12 mouse cellular contexts compared by ENCODE assay signal in the genomic region with DNA sequence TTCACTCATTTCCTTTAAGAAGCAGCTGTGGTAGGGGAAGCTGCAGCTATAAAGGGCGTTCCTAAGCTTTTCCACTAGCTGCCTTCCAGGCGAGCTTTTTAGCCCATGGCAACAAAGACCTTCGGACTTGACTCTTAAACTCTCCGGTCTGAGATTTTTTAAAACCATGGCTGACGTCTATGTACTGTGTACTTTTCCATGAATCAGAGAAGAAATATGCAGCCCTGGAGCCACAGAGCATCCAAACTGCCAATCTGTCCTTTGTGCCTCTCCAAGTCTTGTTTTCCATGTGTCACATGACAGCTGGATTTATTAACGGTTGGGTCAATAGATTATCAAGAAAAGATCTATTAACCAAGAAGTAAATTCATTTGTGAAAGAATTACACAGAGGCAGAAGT.
DNase-seq lines count a peak whose midpoint lies in the region; ATAC-seq lines count a peak whose summit lies in the region.
"Had no signal": no experiment of that assay in that cellular context is flagged by ENCODE, and none has a peak within 500 bp of the region (broad histone marks: within the 10 kb centered on the region; RNA-seq: fewer than 3 reads in every experiment).

No protein-coding gene starts in this region.

- no peaks in the 10 kb centered on the region for H3K36me3 ChIP-seq in liver, embryonic 16.5 days (ENCODE audit: control insufficient read depth, insufficient read depth)
- no peaks in the 10 kb centered on the region for H3K36me3 ChIP-seq in liver, embryonic 11.5 days (ENCODE audit: control insufficient read depth, insufficient read depth, low read length)
- H3K36me3 ChIP-seq in heart, embryonic 12.5 days: no peaks in the 10 kb centered on the region
- H3K36me3 ChIP-seq in stomach, embryonic 15.5 days: no peaks in the 10 kb centered on the region
- H3K36me3 ChIP-seq: G1E had no signal

- 40% methylated on average over 6 of the region's 6 CpGs for WGBS in liver, embryonic 16.5 days (ENCODE audit: insufficient replicate concordance)
- 62% methylated on average over 6 of the region's 6 CpGs for WGBS in liver, embryonic 11.5 days
- 41% methylated on average over 6 of the region's 6 CpGs for WGBS in heart, embryonic 12.5 days
- 28% methylated on average over 6 of the region's 6 CpGs for WGBS in stomach, embryonic 15.5 days

- 0 out of 2 replicates have a peak, but pooled peaks have one; percentile 27 for ATAC-seq in liver, embryonic 16.5 days (ENCODE audit: low read depth)
- no peak for ATAC-seq in liver, embryonic 11.5 days (replicated peaks; ENCODE audit: low FRiP score)
- no peak for ATAC-seq in heart, embryonic 12.5 days (ENCODE audit: insufficient number of reproducible peaks, low FRiP score)
- peak; percentile 24; the same call in 1 of the 2 replicates for ATAC-seq in stomach, embryonic 15.5 days (ENCODE audit: insufficient read depth, low FRiP score, low read depth)
- ATAC-seq: forebrain, embryonic 16.5 days; midbrain, embryonic 16.5 days had no signal

- no peaks in the 10 kb centered on the region for H3K9me3 ChIP-seq in liver, embryonic 16.5 days (replicated peaks; ENCODE audit: control insufficient read depth, low read length)
- no peaks in the 10 kb centered on the region for H3K9me3 ChIP-seq in liver, embryonic 11.5 days (ENCODE audit: control insufficient read depth, low read length)
- H3K9me3 ChIP-seq in heart, embryonic 12.5 days (replicated peaks): no peaks in the 10 kb centered on the region; the same call in 1 of the 2 replicates
- H3K9me3 ChIP-seq in stomach, embryonic 15.5 days: no peaks in the 10 kb centered on the region
- H3K9me3 ChIP-seq: G1E had no signal

- no peak overlapping the region for H3K4me3 ChIP-seq in liver, embryonic 16.5 days (ENCODE audit: low read depth, low read length)
- H3K4me3 ChIP-seq in liver, embryonic 11.5 days (ENCODE audit: low read depth, low read length): no peak overlapping the region
- no peak overlapping the region for H3K4me3 ChIP-seq in heart, embryonic 12.5 days
- H3K4me3 ChIP-seq in stomach, embryonic 15.5 days (replicated peaks): no peak overlapping the region

- H3K27ac ChIP-seq in liver, embryonic 16.5 days (ENCODE audit: low read length): no peak overlapping the region
- no peak overlapping the region for H3K27ac ChIP-seq in liver, embryonic 11.5 days (ENCODE audit: low read depth, low read length)
- peak overlapping the region; percentile 18; the same call in 1 of the 2 replicates for H3K27ac ChIP-seq in heart, embryonic 12.5 days (ENCODE audit: poor library complexity, severe bottlenecking)
- H3K27ac ChIP-seq in stomach, embryonic 15.5 days: peak overlapping the region; percentile 55

- H3K9ac ChIP-seq in liver, embryonic 16.5 days (ENCODE audit: low read depth, low read length): no peak overlapping the region
- no peak overlapping the region for H3K9ac ChIP-seq in liver, embryonic 11.5 days (ENCODE audit: low read depth, low read length)
- H3K9ac ChIP-seq in heart, embryonic 12.5 days: no peak overlapping the region
- H3K9ac ChIP-seq in stomach, embryonic 15.5 days: no peak overlapping the region

- peaks cover 2% of the 10 kb centered on the region; the same call in 1 of the 2 replicates for H3K4me1 ChIP-seq in liver, embryonic 16.5 days (ENCODE audit: control insufficient read depth, low read depth, low read length)
- H3K4me1 ChIP-seq in liver, embryonic 11.5 days (replicated peaks; ENCODE audit: control insufficient read depth, insufficient read depth, low read length): peaks cover 8% of the 10 kb centered on the region
- H3K4me1 ChIP-seq in heart, embryonic 12.5 days (replicated peaks): peaks cover 23% of the 10 kb centered on the region
- H3K4me1 ChIP-seq in stomach, embryonic 15.5 days: peaks cover 32% of the 10 kb centered on the region

- no peak for DNase-seq in liver, embryonic 11.5 days (ENCODE audit: low spot score)
- DNase-seq in kidney, postnatal 10 days: peak; percentile 62
- no peak for DNase-seq in ovary, adult 18-20 months (ENCODE audit: low spot score)
- no peak for DNase-seq in thymus, postnatal 36 days
- no peak for DNase-seq in embryo, embryonic 11 days
- DNase-seq: cerebellum, adult 2 months had no signal

- peaks cover 8% of the 10 kb centered on the region for H3K27me3 ChIP-seq in liver, embryonic 16.5 days (ENCODE audit: control insufficient read depth, insufficient read depth, low read depth, low read length)
- H3K27me3 ChIP-seq in liver, embryonic 11.5 days (replicated peaks; ENCODE audit: control insufficient read depth, insufficient read depth, low read length): no peaks in the 10 kb centered on the region
- H3K27me3 ChIP-seq in heart, embryonic 12.5 days (replicated peaks): no peaks in the 10 kb centered on the region
- no peaks in the 10 kb centered on the region for H3K27me3 ChIP-seq in stomach, embryonic 15.5 days (replicated peaks)

- no peak overlapping the region for H3K4me2 ChIP-seq in liver, embryonic 16.5 days (ENCODE audit: low read depth, low read length)
- no peak overlapping the region for H3K4me2 ChIP-seq in liver, embryonic 11.5 days
- H3K4me2 ChIP-seq in heart, embryonic 12.5 days: no peak overlapping the region
- no peak overlapping the region for H3K4me2 ChIP-seq in stomach, embryonic 15.5 days

Comparison
In these comparisons a context has a peak if more than half of its experiments do, and no peak if none do; other contexts are left out.
1. ATAC-seq: peak in liver, embryonic 16.5 days (single experiment) and stomach, embryonic 15.5 days (single experiment); none in liver, embryonic 11.5 days (single experiment) and heart, embryonic 12.5 days (single experiment).
2. H3K27ac ChIP-seq: peak in heart, embryonic 12.5 days (single experiment) and stomach, embryonic 15.5 days (single experiment); none in liver, embryonic 16.5 days (single experiment) and liver, embryonic 11.5 days (single experiment).